Mouse (Mus musculus): ENCODE measurements around the gene Faim2.

GRCm38 (mm10) chr15:99544047-99544446, 16.1 kb upstream of the Faim2 start:
- TF ChIP-seq MAFK (IDR thresholded peaks at IDR 0.05; ENCODE audit: insufficient read depth, low read depth, low read length) (no peak), CHD2 (IDR thresholded peaks at IDR 0.05; ENCODE audit: low read depth, low read length) (no peak), ZC3H11A (IDR thresholded peaks at IDR 0.05; ENCODE audit: borderline replicate concordance, low read depth, low read length) (no peak), ZNF384 (IDR thresholded peaks at IDR 0.05; ENCODE audit: low read depth, low read length) (no peak)
